Mouse (Mus musculus) spleen, adult 2 months (tissue): ENCODE results near the gene Ifit1bl2. TPM values are rescaled to one million over a fixed set of nuclear protein-coding genes. Genes with fewer than 3 reads are reported as not detected.

Source experiments
- DNase-seq, 2 experiments: peaks; one replicate each; pipeline versions ENCODE4 v3.0.0 to v3.0.0-alpha.2; 2012 to 2021; ENCODE audit warnings: low spot score in 2 of 2, low read depth in 1 of 2
- H3K27ac ChIP-seq: fragments of 200-500 bp; 2 replicates; pipeline ENCODE4 v1.5.1; 2012; ENCODE audit warnings: low read length, inconsistent platforms; ENCODE audit not compliant: insufficient read depth
- H3K27me3 ChIP-seq: fragments of 200-500 bp; 2 replicates; pipeline ENCODE4 v1.6.1; 2012; ENCODE audit warnings: mild to moderate bottlenecking, moderate library complexity, low read length, inconsistent platforms; ENCODE audit not compliant: control insufficient read depth, insufficient read depth
- H3K36me3 ChIP-seq: fragments of 200-500 bp; 2 replicates; pipeline ENCODE4 v1.6.1; 2012; ENCODE audit warnings: mild to moderate bottlenecking, low read length, inconsistent platforms; ENCODE audit not compliant: control insufficient read depth, insufficient read depth
- H3K4me1 ChIP-seq: fragments of 200-500 bp; 2 replicates; pipeline ENCODE4 v1.6.1; 2011; ENCODE audit warnings: inconsistent platforms; ENCODE audit not compliant: control insufficient read depth, insufficient read depth, insufficient read length
- H3K4me3 ChIP-seq: fragments of 200-500 bp; 2 replicates; pipeline ENCODE4 v1.5.1; 2011; ENCODE audit warnings: mild to moderate bottlenecking, inconsistent platforms; ENCODE audit not compliant: insufficient read depth, insufficient read length; ENCODE audit errors: extremely low read depth
- CTCF ChIP-seq: fragments of 200-500 bp; IDR thresholded peaks from 2 replicates; pipeline ENCODE4 v1.5.1; 2011; ENCODE audit warnings: mild to moderate bottlenecking, inconsistent platforms; ENCODE audit not compliant: insufficient read depth, insufficient read length, insufficient replicate concordance; ENCODE audit errors: extremely low read depth
- POLR2A ChIP-seq: fragments of 200-500 bp; IDR thresholded peaks from 2 replicates; pipeline ENCODE4 v1.6.1; 2011; ENCODE audit warnings: low read depth, low read length, inconsistent platforms
- WGBS: fragments of 180-500 bp; shearing (Covaris S2); methylation state at CpG from one replicate; pipeline ENCODE4 v1.1.7; 2018; 5-methylcytosine and 5-hydroxymethylcytosine counted together
- polyA plus RNA-seq: library from polyadenylated mRNA; depleted of rRNA; stranded (reverse); fragments of >200 nt; gene quantifications from 2 replicates; pipeline ENCODE4 v1.2.3, GENCODE M21; 2012; rRNA removed

Ifit1bl2 gene
- 0.05 and 0.11 TPM in 2 replicates for polyA plus RNA-seq

DNA sequence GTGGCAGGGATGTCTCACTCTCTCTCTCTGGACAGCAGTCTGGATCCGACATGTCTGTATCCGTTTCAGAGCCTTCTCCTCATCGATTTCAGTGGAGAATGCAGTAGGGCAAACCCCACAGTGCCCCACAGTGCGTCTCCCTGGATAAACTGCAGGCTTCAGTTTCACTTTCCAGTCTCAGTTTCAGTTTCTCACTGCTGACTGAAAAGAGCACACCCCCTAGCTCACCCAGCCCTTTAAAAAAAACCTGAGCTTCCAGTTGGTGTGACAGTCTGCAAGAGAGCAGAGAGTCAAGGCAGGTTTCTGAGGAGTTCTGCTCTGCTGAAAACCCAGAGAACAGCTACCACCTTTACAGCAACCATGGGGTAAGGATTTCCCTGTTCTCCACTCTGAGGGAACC, at the start of gene Ifit1bl2, which contains the start of gene Ifit1:
Gene Ifit1bl2, minus strand, starts transcription at position 121 of the 400 bp plus-strand sequence.
Gene Ifit1, plus strand, starts transcription at position 249 of the 400 bp plus-strand sequence.
- Histone ChIP-seq H3K27me3 (no peaks in the 10 kb centered on the region), H3K36me3 (no peaks in the 10 kb centered on the region), H3K27ac (peak within 1 kb of the TSS; percentile 54), H3K4me3 (peak within 1 kb of the TSS; percentile 55), H3K4me1 (peaks cover 6% of the 10 kb centered on the region; the same call in 1 of the 2 replicates)
- WGBS: 4% methylated on average over 4 of the region's 4 CpGs
- TF ChIP-seq CTCF: no peak
- TF ChIP-seq POLR2A: peak; percentile 29; the same call in 1 of the 2 replicates
- peak; percentile 28 to 63 for DNase-seq

DNA sequence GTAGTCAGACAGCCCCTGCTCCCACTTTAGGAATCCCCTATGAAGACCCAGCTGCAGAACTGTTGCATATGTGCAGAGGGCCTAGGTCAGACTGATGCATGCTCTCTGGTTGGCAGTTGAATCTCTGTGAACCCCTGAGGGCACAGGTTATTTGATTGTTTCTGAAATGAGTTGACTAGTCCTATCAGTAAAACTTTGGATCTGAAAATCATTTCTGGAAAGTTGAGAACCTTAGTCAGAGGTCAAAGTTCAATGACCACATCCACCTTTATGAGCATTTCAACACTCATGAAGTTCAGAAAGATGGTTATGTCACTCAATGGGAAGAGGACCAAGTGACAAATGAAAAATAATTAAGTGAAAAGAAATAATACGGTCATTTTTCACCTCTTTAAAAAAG, 45.0 kb upstream of the Ifit1bl2 start:
- H3K4me1 ChIP-seq: no peaks in the 10 kb centered on the region
- H3K27me3 ChIP-seq: no peaks in the 10 kb centered on the region
- 94% methylated on average over 1 of the region's 1 CpGs for WGBS
- no peaks in the 10 kb centered on the region for H3K36me3 ChIP-seq
- H3K4me3 ChIP-seq: no peak overlapping the region
- H3K27ac ChIP-seq: no peak overlapping the region
- DNase-seq: no peak
- TF ChIP-seq CTCF (no peak), POLR2A (no peak)

DNA sequence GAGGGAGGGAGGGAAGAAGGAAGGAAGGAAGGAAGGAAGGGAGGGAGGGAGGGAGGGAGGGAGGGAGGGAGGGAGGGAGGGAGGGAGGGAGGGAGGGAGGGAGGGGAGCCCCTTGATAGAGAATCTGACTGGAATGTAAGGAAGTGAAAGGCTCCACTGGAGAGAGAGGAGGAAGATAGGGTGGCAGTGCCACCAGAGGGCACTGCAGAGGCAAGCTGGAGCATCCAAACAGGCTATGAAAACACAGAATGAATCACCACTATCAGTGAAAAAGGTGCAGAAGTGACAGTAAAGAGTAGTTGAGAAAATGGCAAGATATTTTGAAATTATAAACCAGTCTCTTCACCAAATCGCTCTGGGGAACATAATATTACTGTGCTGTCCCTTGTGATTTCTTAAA, 44.3 kb upstream of the Ifit1bl2 start:
- Histone ChIP-seq H3K36me3 (no peaks in the 10 kb centered on the region), H3K4me1 (no peaks in the 10 kb centered on the region), H3K27me3 (no peaks in the 10 kb centered on the region), H3K4me3 (no peak overlapping the region), H3K27ac (no peak overlapping the region)
- TF ChIP-seq CTCF (peak; percentile 58; the same call in 1 of the 2 replicates), POLR2A (no peak)
- 77% methylated on average over 1 of the region's 1 CpGs for WGBS
- DNase-seq: peak in 1 of 2 experiments; percentile 29

DNA sequence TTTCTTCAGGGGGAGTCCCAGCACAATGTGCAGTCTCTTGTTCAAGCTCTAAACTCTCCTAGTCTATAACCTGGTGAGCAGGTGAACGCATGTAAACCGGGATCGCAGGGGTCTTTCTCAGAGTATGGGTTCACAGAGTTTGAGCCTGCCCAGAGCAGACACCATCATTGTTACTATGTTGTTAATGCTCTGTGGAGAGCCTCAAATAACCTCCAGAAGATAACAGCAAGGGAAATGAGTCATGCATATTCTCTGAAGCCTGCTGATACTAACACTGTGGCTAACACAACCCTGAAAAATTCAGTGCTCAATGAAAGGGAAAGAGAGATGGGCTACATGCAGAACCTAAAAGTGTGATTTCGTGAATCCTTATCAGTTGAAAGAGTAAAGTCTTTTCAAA, 37.9 kb upstream of the Ifit1bl2 start:
- 78% methylated on average over 4 of the region's 4 CpGs for WGBS

DNA sequence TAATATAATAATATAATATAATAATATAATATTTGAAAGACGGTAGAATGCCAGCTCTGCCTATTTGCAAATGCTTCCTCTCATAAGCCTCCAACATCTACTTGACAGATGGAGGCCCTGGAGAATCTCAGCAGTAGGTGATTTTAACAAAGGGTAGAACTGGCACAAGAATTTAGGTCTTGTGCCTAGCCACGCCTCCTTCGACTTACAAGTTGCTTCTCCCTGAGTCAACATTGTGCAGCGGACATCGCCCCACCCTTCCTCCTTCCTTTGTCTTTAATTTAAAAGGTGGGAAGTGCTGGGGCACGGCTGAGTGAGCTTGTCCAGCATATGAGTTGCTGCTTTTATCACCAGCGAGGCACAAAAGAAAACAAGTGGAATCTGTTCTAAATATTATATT, 32.9 kb upstream of the Ifit1bl2 start:
- no peak for TF ChIP-seq POLR2A
- TF ChIP-seq CTCF: no peak
- no peak overlapping the region for H3K4me3 ChIP-seq
- no peak overlapping the region for H3K27ac ChIP-seq
- WGBS: 68% methylated on average over 7 of the region's 7 CpGs
- no peaks in the 10 kb centered on the region for H3K27me3 ChIP-seq
- no peaks in the 10 kb centered on the region for H3K36me3 ChIP-seq
- peak in 1 of 2 experiments; percentile 20 for DNase-seq
- no peaks in the 10 kb centered on the region for H3K4me1 ChIP-seq

More for the DNA sequence above, 37.9 kb upstream of the Ifit1bl2 start:
- DNase-seq: no peak
- TF ChIP-seq POLR2A (no peak), CTCF (no peak)
- no peaks in the 10 kb centered on the region for H3K4me1 ChIP-seq
- no peak overlapping the region for H3K27ac ChIP-seq
- no peak overlapping the region for H3K4me3 ChIP-seq
- no peaks in the 10 kb centered on the region for H3K27me3 ChIP-seq
- H3K36me3 ChIP-seq: no peaks in the 10 kb centered on the region

DNA sequence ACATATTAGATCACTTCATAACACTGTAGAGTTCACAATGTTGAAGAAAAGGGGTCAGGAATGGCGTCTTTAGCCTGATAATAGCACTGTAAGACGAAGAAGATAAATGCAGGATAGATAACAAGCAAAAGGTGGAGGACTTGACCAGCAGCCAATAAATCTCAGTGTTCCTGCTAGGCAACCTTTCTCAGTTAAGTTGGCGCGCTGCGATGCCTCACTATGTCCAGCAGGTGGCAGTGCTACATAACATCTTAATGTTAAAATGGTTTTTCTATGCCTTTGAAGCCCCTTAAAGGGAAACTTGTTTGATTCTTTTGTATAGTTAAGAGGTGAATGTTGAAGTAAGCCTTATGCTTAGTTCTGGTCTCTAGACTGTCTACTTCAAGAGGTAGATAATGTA, 25.6 kb upstream of the Ifit1bl2 start:
- TF ChIP-seq CTCF (peak; percentile 77; the same call in 1 of the 2 replicates), POLR2A (no peak)
- WGBS: under 1% methylated on average over 5 of the region's 5 CpGs

DNA sequence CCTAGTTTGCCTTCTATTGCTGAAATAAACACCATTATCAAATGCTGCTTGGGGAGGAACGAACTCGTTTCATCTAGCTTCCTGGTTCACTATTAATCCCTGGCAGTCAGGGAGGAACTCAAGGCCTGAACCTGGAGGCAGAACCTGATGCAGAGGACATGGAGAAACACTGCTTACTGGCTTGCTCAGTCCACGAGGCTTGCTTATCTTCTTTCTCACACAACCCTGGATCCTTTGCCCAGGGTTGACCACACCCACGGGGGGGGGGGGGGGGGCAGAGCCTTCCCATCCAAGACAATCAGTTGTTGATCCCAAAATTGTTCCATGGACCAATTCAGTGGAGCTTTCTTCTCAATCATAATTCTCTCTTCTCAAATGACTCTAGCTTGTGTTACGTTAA, 22.2 kb upstream of the Ifit1bl2 start:
- no peaks in the 10 kb centered on the region for H3K36me3 ChIP-seq
- WGBS: 37% methylated on average over 5 of the region's 5 CpGs
- H3K4me3 ChIP-seq: no peak overlapping the region
- H3K27me3 ChIP-seq: no peaks in the 10 kb centered on the region
- no peak for TF ChIP-seq CTCF
- no peak for TF ChIP-seq POLR2A
- no peak overlapping the region for H3K27ac ChIP-seq
- DNase-seq: no peak
- no peaks in the 10 kb centered on the region; the same call in 1 of the 2 replicates for H3K4me1 ChIP-seq

More for the DNA sequence above, 25.6 kb upstream of the Ifit1bl2 start:
- peak; percentile 26 to 48 for DNase-seq
- Histone ChIP-seq H3K27ac (no peak overlapping the region), H3K27me3 (no peaks in the 10 kb centered on the region), H3K4me3 (no peak overlapping the region), H3K36me3 (no peaks in the 10 kb centered on the region), H3K4me1 (no peaks in the 10 kb centered on the region; the same call in 1 of the 2 replicates)

DNA sequence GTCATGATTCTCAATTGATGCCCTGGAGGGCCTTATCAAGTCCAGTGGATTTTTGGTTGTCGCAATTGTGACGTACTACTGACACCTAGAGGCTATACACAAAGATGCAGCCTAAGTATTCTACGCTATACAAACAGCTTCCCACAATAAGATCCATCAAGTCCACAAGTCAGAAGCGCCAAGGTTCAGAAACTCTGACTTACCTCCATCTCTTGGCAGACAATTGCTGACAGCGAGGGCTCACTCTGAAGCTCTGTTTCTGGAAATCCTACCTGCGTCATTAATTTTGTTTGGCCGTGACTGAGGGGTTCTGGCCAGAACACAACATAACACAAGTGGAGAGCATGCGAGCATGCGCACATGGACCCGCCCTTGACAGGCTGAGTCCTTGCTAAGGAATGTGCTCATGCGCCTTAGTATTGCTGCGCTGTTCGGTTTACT, 21.5 kb upstream of the Ifit1bl2 start:
- TF ChIP-seq POLR2A (no peak), CTCF (peak; percentile 32; the same call in 1 of the 2 replicates)
- Histone ChIP-seq H3K36me3 (no peaks in the 10 kb centered on the region), H3K27me3 (no peaks in the 10 kb centered on the region), H3K4me3 (peak overlapping the region; percentile 19; the same call in 1 of the 2 replicates), H3K4me1 (no peaks in the 10 kb centered on the region; the same call in 1 of the 2 replicates), H3K27ac (no peak overlapping the region)
- peak in 1 of 2 experiments; percentile 48 for DNase-seq
- 12% methylated on average over 13 of the region's 13 CpGs for WGBS
